Mouse (Mus musculus) midbrain, embryonic 12.5 days (tissue): ENCODE data around the gene Enam. TPM values are rescaled to one million over a fixed set of nuclear protein-coding genes. Genes with fewer than 3 reads are reported as not detected.
"Not testable (repeated sequence)": the region's sequence is repeated elsewhere in the genome, so short reads cannot be mapped to it uniquely, and the experiment has no call there.

Experiments
- ATAC-seq: fragments of 200-750 bp; cut with Nextera tagmentation; 2 replicates; pipeline ENCODE4 v1.8.0; 2017; ENCODE audit warnings: low read depth, moderate TSS enrichment, moderate library complexity; ENCODE audit not compliant: low FRiP score
- H3K27ac ChIP-seq: fragments of 300-500 bp; sonication (generic); replicated peaks from 2 replicates; pipeline ENCODE4 v1.5.1; 2016; ENCODE audit warnings: mild to moderate bottlenecking
- H3K27me3 ChIP-seq: fragments of 300-500 bp; sonication (generic); 2 replicates; pipeline ENCODE4 v1.6.1; 2016; ENCODE audit warnings: mild to moderate bottlenecking
- H3K36me3 ChIP-seq: fragments of 300-500 bp; sonication (generic); 2 replicates; pipeline ENCODE4 v1.6.1; 2016
- H3K4me1 ChIP-seq: fragments of 300-500 bp; sonication (generic); 2 replicates; pipeline ENCODE4 v1.6.1; 2016
- H3K4me2 ChIP-seq: fragments of 300-500 bp; sonication (generic); replicated peaks from 2 replicates; pipeline ENCODE4 v1.6.1; 2016; ENCODE audit warnings: mild to moderate bottlenecking, moderate library complexity
- H3K4me3 ChIP-seq: fragments of 300-500 bp; sonication (generic); 2 replicates; pipeline ENCODE4 v1.5.1; 2016; ENCODE audit warnings: mild to moderate bottlenecking
- H3K9ac ChIP-seq: fragments of 300-500 bp; sonication (generic); replicated peaks from 2 replicates; pipeline ENCODE4 v1.6.1; 2016; ENCODE audit warnings: mild to moderate bottlenecking, moderate library complexity
- H3K9me3 ChIP-seq: fragments of 300-500 bp; sonication (generic); 2 replicates; pipeline ENCODE4 v1.6.1; 2016; ENCODE audit warnings: mild to moderate bottlenecking
- WGBS: fragments of 180-500 bp; shearing (Covaris S2); methylation state at CpG from one replicate; pipeline ENCODE4 v1.1.7; 2016; 5-methylcytosine and 5-hydroxymethylcytosine counted together
- polyA plus RNA-seq: library from polyadenylated mRNA; unstranded; fragments of >200 nt; fragmentation: Nextera tagmentation; extraction: Ambion mirVana; gene quantifications from 2 replicates; pipeline ENCODE4 v1.2.1, GENCODE M21; 2016

Enam gene
- polyA plus RNA-seq, 1 experiment from 2014 or later = not detected

- WGBS = 70% methylated on average over 3 of the region's 3 CpGs
- Histone ChIP-seq H3K27me3 (no peaks in the 10 kb centered on the region), H3K4me1 (no peaks in the 10 kb centered on the region), H3K9me3 (no peaks in the 10 kb centered on the region), H3K4me2 (no peak overlapping the region), H3K9ac (no peak overlapping the region), H3K4me3 (no peak overlapping the region), H3K36me3 (no peaks in the 10 kb centered on the region), H3K27ac (no peak overlapping the region)
- no peak for ATAC-seq
These were observed 46.9 kb downstream of the Enam start for GRCm38 (mm10) chr5:88534697-88535096.

DNA sequence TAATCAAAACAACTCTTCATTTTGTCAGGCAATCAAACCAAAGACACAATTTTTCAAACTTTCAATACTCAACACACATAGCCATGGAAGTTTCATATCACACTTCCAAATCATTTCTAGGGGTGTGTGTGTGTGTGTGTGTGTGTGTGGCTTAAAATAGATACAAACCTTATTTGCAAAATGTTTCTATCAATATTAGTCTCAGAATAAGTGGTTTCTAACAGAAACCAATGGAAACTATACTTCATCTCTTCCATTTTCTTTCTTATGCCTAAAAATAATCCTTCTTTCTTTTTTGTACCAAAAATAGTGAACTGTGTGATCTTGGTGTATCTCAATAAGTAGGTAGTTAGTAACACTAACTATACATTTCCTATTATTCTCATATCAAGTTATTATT lies 53.1 kb downstream of the Enam start:
- Histone ChIP-seq H3K27me3 (no peaks in the 10 kb centered on the region), H3K4me1 (no peaks in the 10 kb centered on the region), H3K4me2 (no peak overlapping the region), H3K9me3 (no peaks in the 10 kb centered on the region), H3K36me3 (no peaks in the 10 kb centered on the region), H3K4me3 (no peak overlapping the region), H3K9ac (no peak overlapping the region), H3K27ac (no peak overlapping the region)
- no peak for ATAC-seq

DNA sequence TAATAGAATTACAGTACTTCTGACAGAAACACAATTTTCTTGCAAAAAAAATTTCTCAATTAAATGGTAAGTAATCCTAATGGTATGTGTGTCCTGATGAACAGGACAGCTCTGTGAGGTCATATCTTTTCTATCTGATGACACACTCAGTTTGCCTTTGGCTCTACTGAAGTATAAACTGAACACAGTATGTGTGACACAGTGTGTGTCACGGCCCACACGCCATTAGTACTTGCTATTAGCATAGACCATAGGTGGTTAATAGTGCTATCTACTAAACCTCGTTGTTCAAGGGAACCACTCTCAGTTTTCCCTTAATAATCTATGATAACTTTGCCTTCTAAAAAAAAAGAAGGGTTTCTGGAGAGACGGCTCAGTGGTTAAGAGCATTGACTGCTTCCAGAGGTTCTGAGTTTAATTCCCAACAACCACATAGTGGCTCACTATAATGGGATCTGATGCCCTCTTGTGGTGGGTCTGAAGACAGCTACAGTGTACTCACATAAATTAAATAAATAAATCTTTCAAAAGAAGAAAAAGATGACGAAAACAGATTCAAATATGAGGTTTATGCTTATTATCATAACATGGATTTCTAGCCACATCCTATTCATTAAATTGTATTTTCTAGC lies 55.0 kb downstream of the Enam start:
- no peaks in the 10 kb centered on the region for H3K4me1 ChIP-seq
- H3K9me3 ChIP-seq = no peaks in the 10 kb centered on the region
- no peak overlapping the region for H3K9ac ChIP-seq
- H3K4me3 ChIP-seq = no peak overlapping the region
- H3K36me3 ChIP-seq = no peaks in the 10 kb centered on the region
- H3K4me2 ChIP-seq = no peak overlapping the region
- WGBS = 69% methylated on average over 5 of the region's 5 CpGs
- no peak overlapping the region for H3K27ac ChIP-seq
- peak; percentile 76 for ATAC-seq
- no peaks in the 10 kb centered on the region for H3K27me3 ChIP-seq

DNA sequence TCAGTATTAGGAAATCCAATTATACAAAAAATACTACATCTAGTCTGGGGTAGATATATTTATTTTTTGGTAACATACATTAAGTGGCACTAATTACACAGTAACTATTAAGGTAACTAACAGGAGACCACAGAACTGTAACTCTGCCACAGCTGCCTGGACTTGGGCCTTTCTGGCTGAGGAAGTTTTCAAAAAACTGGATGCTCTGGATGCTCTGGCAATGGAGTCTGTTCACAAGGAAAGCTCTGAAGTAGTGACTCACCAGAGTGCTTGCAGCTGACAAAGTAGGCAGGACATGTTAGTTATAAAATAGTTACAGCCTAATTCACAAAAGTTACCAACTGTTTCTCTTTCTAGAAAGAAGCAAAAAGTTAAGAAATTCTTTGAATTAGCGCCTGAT lies 56.6 kb downstream of the Enam start:
- H3K4me2 ChIP-seq, H3K27ac ChIP-seq, ATAC-seq, H3K4me1 ChIP-seq, H3K36me3 ChIP-seq, H3K9ac ChIP-seq, H3K9me3 ChIP-seq, H3K4me3 ChIP-seq, H3K27me3 ChIP-seq: not testable (repeated sequence)
- WGBS = 93% methylated on average over 1 of the region's 1 CpGs

DNA sequence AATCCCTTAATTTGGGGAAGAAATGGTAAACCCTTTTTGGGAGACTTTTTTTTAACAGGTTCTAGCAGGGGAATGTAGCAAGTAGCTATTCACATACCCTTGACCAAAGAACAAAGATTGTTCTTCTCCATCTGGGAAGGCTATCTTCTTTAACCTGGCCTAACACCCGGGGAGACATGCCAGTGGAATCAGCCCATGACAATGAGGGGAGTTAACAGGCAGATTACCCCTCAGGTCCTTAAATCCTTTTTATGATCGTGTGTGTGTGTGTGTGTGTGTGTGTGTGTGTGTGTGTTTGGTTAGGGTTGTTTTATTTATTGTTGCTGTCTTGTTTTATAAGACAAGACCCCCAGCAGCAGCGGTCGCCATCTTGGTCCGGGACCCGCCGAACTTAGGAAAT lies 57.8 kb downstream of the Enam start:
- Histone ChIP-seq H3K4me2 (no peak overlapping the region), H3K9ac (no peak overlapping the region), H3K4me3 (no peak overlapping the region), H3K36me3 (no peaks in the 10 kb centered on the region), H3K4me1 (no peaks in the 10 kb centered on the region), H3K9me3 (no peaks in the 10 kb centered on the region), H3K27me3 (no peaks in the 10 kb centered on the region), H3K27ac (no peak overlapping the region)
- no peak for ATAC-seq
- whole genome bisulfite sequencing = 82% methylated on average over 7 of the region's 7 CpGs

GRCm38 (mm10) chr5:88553271-88554085 lies 65.7 kb downstream of the Enam start:
- Histone ChIP-seq H3K9me3 (no peaks in the 10 kb centered on the region), H3K4me1 (peaks cover 21% of the 10 kb centered on the region), H3K4me3 (peak overlapping the region; percentile 85), H3K4me2 (peak overlapping the region; percentile 63), H3K27ac (peak overlapping the region; percentile 87), H3K36me3 (0 out of 2 replicates have a peak, but pooled peaks cover 5% of the 10 kb centered on the region), H3K9ac (peak overlapping the region; percentile 70), H3K27me3 (no peaks in the 10 kb centered on the region)
- WGBS = 9% methylated on average over 29 of the region's 29 CpGs
- peak; percentile 72 for ATAC-seq

DNA sequence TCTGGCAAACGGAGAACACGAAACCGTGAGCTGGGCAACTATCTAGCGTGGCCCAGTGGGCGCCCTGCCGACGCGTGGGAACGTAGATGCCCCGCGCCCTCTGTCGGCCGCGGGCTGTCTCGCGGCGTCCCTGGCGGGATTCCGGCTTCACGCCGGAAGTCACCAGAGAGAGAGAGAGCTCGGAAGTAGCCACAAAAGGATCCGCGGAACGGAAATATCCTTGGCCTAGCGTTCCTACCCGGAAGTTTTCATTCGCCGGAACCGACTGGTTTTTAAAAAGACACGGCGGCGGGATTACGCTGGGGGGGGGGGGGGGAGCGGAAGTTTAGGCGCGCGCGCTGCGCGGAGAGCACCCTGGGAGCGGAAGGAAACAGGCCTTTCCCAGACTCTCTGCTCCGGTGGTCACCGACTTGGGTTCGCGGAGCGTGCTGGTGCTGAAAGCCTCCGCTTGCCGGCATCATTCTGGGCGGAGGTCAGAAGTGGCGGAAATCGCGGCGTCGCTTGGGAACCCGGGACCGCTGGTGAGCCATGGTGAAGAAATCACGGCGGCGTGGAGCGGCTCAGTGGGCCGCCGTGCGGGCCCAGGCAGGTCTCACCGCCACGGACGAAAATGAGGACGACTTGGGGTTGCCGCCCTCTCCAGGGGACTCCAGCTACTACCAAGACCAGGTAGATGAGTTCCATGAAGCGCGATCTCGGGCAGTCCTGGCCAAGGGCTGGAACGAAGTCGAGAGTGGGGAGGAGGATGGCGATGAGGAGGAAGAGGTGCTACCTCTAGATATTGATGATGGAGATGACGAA lies 66.5 kb downstream of the Enam start, which contains the start of gene Utp3:
Utp3 (plus strand) TSS at position 377 of the 801 bp plus-strand sequence.
- H3K9me3 ChIP-seq = no peaks in the 10 kb centered on the region
- H3K4me1 ChIP-seq = peaks cover 21% of the 10 kb centered on the region
- peak within 1 kb of the TSS; percentile 85 for H3K4me3 ChIP-seq
- no peaks in the 10 kb centered on the region for H3K27me3 ChIP-seq
- H3K4me2 ChIP-seq = peak within 1 kb of the TSS; percentile 98
- H3K27ac ChIP-seq = peak within 1 kb of the TSS; percentile 87
- peak; percentile 96 for ATAC-seq
- H3K9ac ChIP-seq = peak within 1 kb of the TSS; percentile 90
- WGBS = under 1% methylated on average over 73 of the region's 76 CpGs
- H3K36me3 ChIP-seq = 0 out of 2 replicates have a peak, but pooled peaks cover 5% of the 10 kb centered on the region

Other genes with a start within 250 kb of the Enam start
- gene Gm7714, start 219.1 kb upstream of the Enam start, polyA plus RNA-seq = not detected in 2 replicates
- gene Prol1, start 170.7 kb upstream of the Enam start, polyA plus RNA-seq = not detected in 2 replicates
- gene Amtn, start 111.9 kb upstream of the Enam start, polyA plus RNA-seq = not detected in 2 replicates
- gene Ambn, start 32.0 kb upstream of the Enam start, polyA plus RNA-seq = not detected in 2 replicates
- 0.17 and 0.33 TPM in 2 replicates for gene Jchain, start 39.9 kb downstream of the Enam start, polyA plus RNA-seq
- gene Utp3, start 66.5 kb downstream of the Enam start, polyA plus RNA-seq = 58.2 and 59.1 TPM in 2 replicates
- gene Rufy3, start 77.1 kb downstream of the Enam start, polyA plus RNA-seq = 210 and 235 TPM in 2 replicates
- gene Grsf1, start 188.2 kb downstream of the Enam start, polyA plus RNA-seq = 99.9 and 105 TPM in 2 replicates
- 15.8 and 17.5 TPM in 2 replicates for gene Mob1b, start 232.9 kb downstream of the Enam start, polyA plus RNA-seq